Mouse (Mus musculus): Measurements from ENCODE around the gene P2ry6.

GRCm38 (mm10) chr7:100997215-100997614 lies 22.8 kb upstream of the P2ry6 start:
- TF ChIP-seq GATA1 (IDR thresholded peaks at IDR 0.05; ENCODE audit: borderline replicate concordance, low read length) (no peak), FLI1 (IDR thresholded peaks at IDR 0.05; ENCODE audit: low read length) (no peak)

Data from megakaryocyte, embryonic 14.5 days (primary cell).